Mouse (Mus musculus) MEL (cell line): ENCODE results near the gene Ndufs4.

Experiments
- CTCF ChIP-seq, 3 experiments: IDR thresholded peaks in 2 of 3; conservative IDR thresholded peaks in 1 of 3; 2 replicates each; pipeline ENCODE4 v1.5.1; 2011 to 2012; ENCODE audit warnings: low read length in 3 of 3, low read depth in 2 of 3, mild to moderate bottlenecking in 2 of 3, improper control_type of control experiment in 1 of 3, inconsistent platforms in 1 of 3, mixed read lengths in 1 of 3, moderate library complexity in 1 of 3; ENCODE audit not compliant: control insufficient read depth in 1 of 3, insufficient read depth in 1 of 3, poor library complexity in 1 of 3, severe bottlenecking in 1 of 3
- EP300 ChIP-seq, 2 experiments: IDR thresholded peaks; 2 replicates each; pipeline ENCODE4 v1.6.1; 2011; ENCODE audit warnings: improper control_type of control experiment in 2 of 2, low read length in 2 of 2, low read depth in 1 of 2, mild to moderate bottlenecking in 1 of 2
- GATA1 ChIP-seq: IDR thresholded peaks from 2 replicates; pipeline ENCODE4 v1.6.1; 2011; ENCODE audit warnings: low read depth, low read length, improper control_type of control experiment
- MEF2A ChIP-seq: IDR thresholded peaks from 2 replicates; pipeline ENCODE4 v1.6.1; 2014; ENCODE audit warnings: low read depth, mild to moderate bottlenecking, inconsistent platforms, low read length, improper control_type of control experiment; ENCODE audit not compliant: poor library complexity, insufficient replicate concordance, severe bottlenecking; ENCODE audit errors: extremely low read depth
- MYC ChIP-seq: IDR thresholded peaks from 2 replicates; pipeline ENCODE4 v1.6.1; 2011; ENCODE audit warnings: low read depth, mild to moderate bottlenecking, low read length, improper control_type of control experiment, moderate library complexity
- POLR2A ChIP-seq, 2 experiments: IDR thresholded peaks; 2 replicates each; pipeline ENCODE4 v1.6.1; 2011 to 2012; ENCODE audit warnings: low read length in 2 of 2, mild to moderate bottlenecking in 2 of 2, control low read depth in 1 of 2, improper control_type of control experiment in 1 of 2, low read depth in 1 of 2, moderate library complexity in 1 of 2; ENCODE audit not compliant: control insufficient read depth in 1 of 2, insufficient read depth in 1 of 2, poor library complexity in 1 of 2
- ZC3H11A ChIP-seq: IDR thresholded peaks from 2 replicates; pipeline ENCODE4 v1.6.1; 2012; ENCODE audit warnings: low read depth, mild to moderate bottlenecking, inconsistent platforms, low read length, improper control_type of control experiment
- ZMIZ1 ChIP-seq: IDR thresholded peaks from 2 replicates; pipeline ENCODE4 v1.6.1; 2012; ENCODE audit warnings: low read depth, mild to moderate bottlenecking, inconsistent platforms, low read length, improper control_type of control experiment, moderate library complexity
- ZNF384 ChIP-seq: IDR thresholded peaks from 2 replicates; pipeline ENCODE4 v1.6.1; 2012; ENCODE audit warnings: low read depth, mild to moderate bottlenecking, inconsistent platforms, low read length, improper control_type of control experiment

- TF ChIP-seq ZC3H11A (no peak), MYC (no peak), CTCF (IDR thresholded peaks at IDR 0.05 in 2 of 3, conservative IDR thresholded peaks at IDR 0.05 in 1 of 3; ENCODE audit: control insufficient read depth in 1 of 3, insufficient read depth in 1 of 3, low read depth in 2 of 3, low read length in 3 of 3, poor library complexity in 1 of 3, severe bottlenecking in 1 of 3) (no peak), POLR2A (IDR thresholded peaks at IDR 0.05; ENCODE audit: control insufficient read depth in 1 of 2, insufficient read depth in 1 of 2, low read depth in 1 of 2, low read length in 2 of 2, poor library complexity in 1 of 2) (no peak), ZMIZ1 (no peak), EP300 (IDR thresholded peaks at IDR 0.05; ENCODE audit: low read depth in 1 of 2, low read length in 2 of 2) (no peak), MEF2A (no peak), ZNF384 (no peak), GATA1 (no peak)
These were observed 8.8 kb upstream of the Ndufs4 start for GRCm38 (mm10) chr13:114396863-114397262.
